Mouse (Mus musculus): ENCODE results near the gene Oscp1. TPM values are rescaled to one million over a fixed set of nuclear protein-coding genes. Genes with fewer than 3 reads are reported as not detected.

Gene Oscp1
- total RNA-seq, 2 experiments from 2014 or later, result 2.3 to 3.7 TPM

- peak overlapping the region; percentile 97 for H3K27ac ChIP-seq
- no peak for TF ChIP-seq CTCF (IDR thresholded peaks at IDR 0.05)
- DNase-seq, result peak; percentile 55
- intact Hi-C loops (cut with DNase I), result no loop called here
- peak overlapping the region; percentile 86 for H3K4me3 ChIP-seq
These were observed 46.1 kb downstream of the Oscp1 start for GRCm38 (mm10) chr4:126104261-126105075.

- Histone ChIP-seq H3K27ac (peak overlapping the region; percentile 97), H3K4me3 (peak overlapping the region; percentile 86)
- no peak for DNase-seq
- intact Hi-C loops (cut with DNase I), result no loop called here
- no peak for TF ChIP-seq CTCF (IDR thresholded peaks at IDR 0.05)
These were observed 46.9 kb downstream of the Oscp1 start for GRCm38 (mm10) chr4:126105131-126105783.

- TF ChIP-seq CTCF (IDR thresholded peaks at IDR 0.05), result no peak
- Histone ChIP-seq H3K27ac (peak overlapping the region; percentile 97), H3K4me3 (peak overlapping the region; percentile 35)
- peak; percentile 49 for DNase-seq
- intact Hi-C loops (cut with DNase I), result no loop called here
These were observed 49.8 kb downstream of the Oscp1 start for GRCm38 (mm10) chr4:126108061-126108740.

GRCm38 (mm10) chr4:126109613-126110373, 51.4 kb downstream of the Oscp1 start:
- peak; percentile 48 for DNase-seq
- H3K4me3 ChIP-seq, result peak overlapping the region; percentile 65
- intact Hi-C loops (cut with DNase I), result no loop called here
- H3K27ac ChIP-seq, result peak overlapping the region; percentile 97
- TF ChIP-seq CTCF (IDR thresholded peaks at IDR 0.05), result no peak

GRCm38 (mm10) chr4:126110374-126111152, 52.2 kb downstream of the Oscp1 start:
- Histone ChIP-seq H3K4me3 (peak overlapping the region; percentile 65), H3K27ac (peak overlapping the region; percentile 97)
- peak; percentile 89 for DNase-seq
- intact Hi-C loops (cut with DNase I), result no loop called here
- peak; percentile 43 for TF ChIP-seq CTCF (IDR thresholded peaks at IDR 0.05)

- no peak for TF ChIP-seq CTCF (IDR thresholded peaks at IDR 0.05)
These were observed 52.8 kb downstream of the Oscp1 start for GRCm38 (mm10) chr4:126111153-126111549.

GRCm38 (mm10) chr4:126113243-126113642, 54.9 kb downstream of the Oscp1 start:
- peak; percentile 83 for DNase-seq
- Histone ChIP-seq H3K27ac (peak overlapping the region; percentile 97), H3K4me3 (peak overlapping the region; percentile 46)
- no peak for TF ChIP-seq CTCF (IDR thresholded peaks at IDR 0.05)
- intact Hi-C loops (cut with DNase I), result loop anchor here (1.0 kb wide), 1 partner anchor 27 kb away; no protein-coding TSS in a partner anchor

More at GRCm38 (mm10) chr4:126111153-126111549, 52.8 kb downstream of the Oscp1 start:
- H3K27ac ChIP-seq, result peak overlapping the region; percentile 97
- peak overlapping the region; percentile 65 for H3K4me3 ChIP-seq
- DNase-seq, result peak; percentile 59
- intact Hi-C loops (cut with DNase I), result no loop called here

- intact Hi-C loops (cut with DNase I), result loop anchor here (1.0 kb wide), 1 partner anchor 28 kb away; no protein-coding TSS in a partner anchor
- Histone ChIP-seq H3K4me3 (peak overlapping the region; percentile 46), H3K27ac (peak overlapping the region; percentile 97)
- peak; percentile 82 for DNase-seq
- TF ChIP-seq CTCF (IDR thresholded peaks at IDR 0.05), result peak; percentile 84
These were observed 55.6 kb downstream of the Oscp1 start for GRCm38 (mm10) chr4:126113943-126114342.

- no peak for TF ChIP-seq CTCF (IDR thresholded peaks at IDR 0.05)
- Histone ChIP-seq H3K27ac (peak overlapping the region; percentile 97), H3K4me3 (no peak overlapping the region)
- intact Hi-C loops (cut with DNase I), result no loop called here
- DNase-seq, result no peak
These were observed 57.0 kb downstream of the Oscp1 start for GRCm38 (mm10) chr4:126115411-126115810.

- no peak for DNase-seq
- intact Hi-C loops (cut with DNase I), result no loop called here
- Histone ChIP-seq H3K4me3 (no peak overlapping the region), H3K27ac (peak overlapping the region; percentile 97)
- TF ChIP-seq CTCF (IDR thresholded peaks at IDR 0.05), result no peak
These were observed 57.6 kb downstream of the Oscp1 start for GRCm38 (mm10) chr4:126115871-126116521.

- Histone ChIP-seq H3K27ac (peak overlapping the region; percentile 97), H3K4me3 (no peak overlapping the region)
- no peak for DNase-seq
- no peak for TF ChIP-seq CTCF (IDR thresholded peaks at IDR 0.05)
- intact Hi-C loops (cut with DNase I), result no loop called here
These were observed 58.8 kb downstream of the Oscp1 start for GRCm38 (mm10) chr4:126117116-126117515.
